Mouse (Mus musculus) intestine, embryonic 14.5 days (tissue): ENCODE results near the gene Efnb3. TPM values are rescaled to one million over a fixed set of nuclear protein-coding genes. Genes with fewer than 3 reads are reported as not detected.
A peak's percentile ranks its signal among the peaks of the same experiment; 100 is the strongest.

Experiments
- ATAC-seq: fragments of 200-750 bp; cut with Nextera tagmentation; replicated peaks from 2 replicates; pipeline ENCODE4 v1.8.0; 2017; ENCODE audit warnings: low read depth, moderate number of reproducible peaks, moderate TSS enrichment, moderate library complexity; ENCODE audit not compliant: low FRiP score, low TSS enrichment
- DNase-seq: peaks from one replicate; pipeline ENCODE4 v3.0.0-alpha.2; 2018; ENCODE audit warnings: low spot score
- H3K27ac ChIP-seq: fragments of 300-500 bp; sonication (generic); 2 replicates; pipeline ENCODE4 v1.5.1; 2014; ENCODE audit warnings: low read depth, mild to moderate bottlenecking, control low read depth
- H3K27me3 ChIP-seq: fragments of 300-500 bp; sonication (generic); replicated peaks from 2 replicates; pipeline ENCODE4 v1.6.1; 2014; ENCODE audit warnings: low read length, control low read depth; ENCODE audit not compliant: control insufficient read depth, insufficient read depth
- H3K36me3 ChIP-seq: fragments of 300-500 bp; sonication (generic); 2 replicates; pipeline ENCODE4 v1.6.1; 2014; ENCODE audit warnings: low read length, control low read depth; ENCODE audit not compliant: control insufficient read depth, insufficient read depth
- H3K4me1 ChIP-seq: fragments of 300-500 bp; sonication (generic); replicated peaks from 2 replicates; pipeline ENCODE4 v1.6.1; 2014; ENCODE audit warnings: low read length, control low read depth, mixed read lengths; ENCODE audit not compliant: control insufficient read depth, insufficient read depth
- H3K4me2 ChIP-seq: fragments of 300-500 bp; sonication (generic); 2 replicates; pipeline ENCODE4 v1.6.1; 2014; ENCODE audit warnings: low read length
- H3K4me3 ChIP-seq: fragments of 300-500 bp; sonication (generic); 2 replicates; pipeline ENCODE4 v1.5.1; 2014; ENCODE audit warnings: low read depth, low read length, control low read depth, mixed read lengths
- H3K9ac ChIP-seq: fragments of 300-500 bp; sonication (generic); 2 replicates; pipeline ENCODE4 v1.6.1; 2014; ENCODE audit warnings: mild to moderate bottlenecking, low read length
- H3K9me3 ChIP-seq: fragments of 300-500 bp; sonication (generic); 2 replicates; pipeline ENCODE4 v1.6.1; 2016; ENCODE audit warnings: low read length, control low read depth; ENCODE audit not compliant: control insufficient read depth
- WGBS: fragments of 180-500 bp; shearing (Covaris S2); extraction: QIAGEN DNeasy Blood & Tissue Kit; methylation state at CpG from one replicate; pipeline ENCODE4 v1.1.7; 2014; 5-methylcytosine and 5-hydroxymethylcytosine counted together
- polyA plus RNA-seq: library from polyadenylated mRNA; unstranded; fragments of >200 nt; fragmentation: Nextera tagmentation; extraction: Ambion mirVana; gene quantifications from 2 replicates; pipeline ENCODE4 v1.2.1, GENCODE M21; 2014

Gene Efnb3
- polyA plus RNA-seq, 1 experiment from 2014 or later = 4.9 TPM

DNA sequence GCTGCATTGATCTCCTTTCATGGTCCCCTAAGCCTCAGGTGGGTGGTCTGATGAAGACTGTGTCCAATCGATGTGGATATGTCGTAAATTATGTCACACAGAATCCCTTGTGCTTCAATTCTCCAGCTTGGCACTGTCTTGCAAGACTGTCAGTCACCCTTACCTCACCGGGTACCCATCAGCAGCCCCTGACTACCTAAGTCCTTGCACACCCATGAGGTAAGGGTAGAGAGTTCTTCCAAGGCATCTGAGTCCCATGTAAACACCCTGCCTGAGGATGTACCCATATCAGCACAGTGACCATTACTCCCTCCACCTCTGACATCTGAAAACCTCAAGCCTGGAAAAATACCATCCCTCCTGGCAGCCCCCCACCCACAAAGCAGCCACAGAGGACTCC lies 44.3 kb upstream of the Efnb3 start:
- ATAC-seq = no peak
- H3K4me1 ChIP-seq = peaks cover 42% of the 10 kb centered on the region

GRCm38 (mm10) chr11:69603516-69603915 lies 43.5 kb upstream of the Efnb3 start:
- Histone ChIP-seq H3K4me3 (no peak overlapping the region), H3K36me3 (no peaks in the 10 kb centered on the region), H3K4me1 (peaks cover 45% of the 10 kb centered on the region), H3K27me3 (0 out of 2 replicates have a peak, but pooled peaks cover 11% of the 10 kb centered on the region), H3K9me3 (no peaks in the 10 kb centered on the region), H3K27ac (no peak overlapping the region), H3K4me2 (no peak overlapping the region), H3K9ac (no peak overlapping the region)
- no peak for ATAC-seq
- DNase-seq = no peak
- WGBS = 80% methylated on average over 8 of the region's 8 CpGs

More for the DNA sequence above, 44.3 kb upstream of the Efnb3 start:
- Histone ChIP-seq H3K4me3 (peak overlapping the region; percentile 59), H3K9me3 (no peaks in the 10 kb centered on the region), H3K36me3 (no peaks in the 10 kb centered on the region), H3K9ac (peak overlapping the region; percentile 53), H3K4me2 (peak overlapping the region; percentile 100), H3K27me3 (0 out of 2 replicates have a peak, but pooled peaks cover 11% of the 10 kb centered on the region), H3K27ac (no peak overlapping the region)
- DNase-seq = no peak
- 59% methylated on average over 3 of the region's 3 CpGs for WGBS

DNA sequence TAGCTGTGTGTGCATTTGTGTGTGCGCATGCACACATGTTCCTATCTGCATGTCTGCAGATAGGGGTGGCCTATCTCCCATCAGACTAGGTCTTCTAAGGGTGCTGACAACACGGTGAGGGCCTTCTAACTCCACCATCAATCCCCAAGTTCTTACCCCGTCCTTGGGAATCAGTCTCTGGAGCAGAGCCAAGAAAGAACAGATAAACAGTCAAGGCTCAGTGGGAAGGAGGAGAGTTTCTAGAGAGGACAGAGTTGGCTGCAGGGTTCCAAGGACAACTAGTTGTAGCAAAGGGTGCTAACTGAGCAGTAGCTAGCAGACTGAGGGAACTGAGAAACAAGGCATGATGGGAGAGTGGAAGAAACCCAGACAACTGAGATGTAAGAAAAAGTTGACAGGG lies 41.8 kb upstream of the Efnb3 start:
- Histone ChIP-seq H3K4me3 (no peak overlapping the region), H3K9ac (no peak overlapping the region), H3K27ac (no peak overlapping the region), H3K9me3 (no peaks in the 10 kb centered on the region), H3K4me1 (peaks cover 45% of the 10 kb centered on the region), H3K36me3 (no peaks in the 10 kb centered on the region), H3K4me2 (no peak overlapping the region), H3K27me3 (0 out of 2 replicates have a peak, but pooled peaks cover 11% of the 10 kb centered on the region)
- 61% methylated on average over 3 of the region's 3 CpGs for WGBS
- DNase-seq = no peak
- ATAC-seq = no peak

- Histone ChIP-seq H3K9ac (no peak overlapping the region), H3K4me2 (peak overlapping the region; percentile 18)
- 10% methylated on average over 6 of the region's 6 CpGs for WGBS
Observed at GRCm38 (mm10) chr11:69600098-69600497, 40.1 kb upstream of the Efnb3 start.

DNA sequence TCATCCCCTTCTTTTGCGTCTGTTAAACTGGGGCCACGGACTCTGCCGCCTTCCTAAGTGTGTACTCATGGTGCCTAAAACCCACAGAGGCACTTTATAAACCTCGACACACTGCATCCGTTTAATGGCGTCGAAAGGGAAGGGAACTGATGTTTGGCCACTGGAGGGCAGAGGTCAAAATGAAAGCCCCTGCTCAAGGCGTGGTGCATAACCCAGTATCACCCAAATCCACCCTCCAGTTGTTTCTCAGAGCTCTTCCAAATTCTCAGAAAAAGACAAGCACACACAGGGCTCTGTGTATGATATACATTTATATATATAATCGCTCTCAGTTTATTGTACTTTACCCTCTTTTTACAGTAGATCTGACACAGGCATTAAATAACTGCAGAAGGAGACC lies 39.4 kb upstream of the Efnb3 start:
- Histone ChIP-seq H3K27ac (peak overlapping the region; percentile 70; the same call in 1 of the 2 replicates), H3K9ac (no peak overlapping the region)

More at GRCm38 (mm10) chr11:69600098-69600497, 40.1 kb upstream of the Efnb3 start:
- H3K4me3 ChIP-seq = no peak overlapping the region
- no peaks in the 10 kb centered on the region for H3K36me3 ChIP-seq
- 0 out of 2 replicates have a peak, but pooled peaks cover 8% of the 10 kb centered on the region for H3K27me3 ChIP-seq
- DNase-seq = peak; percentile 75
- H3K27ac ChIP-seq = peak overlapping the region; percentile 70; the same call in 1 of the 2 replicates
- ATAC-seq = no peak; the same call in 1 of the 2 replicates
- no peaks in the 10 kb centered on the region for H3K9me3 ChIP-seq
- H3K4me1 ChIP-seq = peaks cover 41% of the 10 kb centered on the region

GRCm38 (mm10) chr11:69594853-69595252 lies 34.8 kb upstream of the Efnb3 start:
- ATAC-seq (no peak), DNase-seq (no peak)
- no peak overlapping the region for H3K9ac ChIP-seq
- peaks cover 40% of the 10 kb centered on the region for H3K36me3 ChIP-seq
- H3K9me3 ChIP-seq = no peaks in the 10 kb centered on the region
- 92% methylated on average over 6 of the region's 6 CpGs for WGBS
- no peaks in the 10 kb centered on the region for H3K27me3 ChIP-seq
- H3K4me1 ChIP-seq = peaks cover 8% of the 10 kb centered on the region; the same call in 1 of the 2 replicates
- no peak overlapping the region for H3K4me2 ChIP-seq
- no peak overlapping the region for H3K27ac ChIP-seq
- H3K4me3 ChIP-seq = no peak overlapping the region

More for the DNA sequence above, 39.4 kb upstream of the Efnb3 start:
- H3K4me3 ChIP-seq = no peak overlapping the region
- DNase-seq = no peak
- H3K9me3 ChIP-seq = no peaks in the 10 kb centered on the region
- H3K4me1 ChIP-seq = peaks cover 34% of the 10 kb centered on the region
- H3K27me3 ChIP-seq = 0 out of 2 replicates have a peak, but pooled peaks cover 5% of the 10 kb centered on the region
- 9% methylated on average over 9 of the region's 9 CpGs for WGBS
- peak overlapping the region; percentile 18 for H3K4me2 ChIP-seq
- 0 out of 2 replicates have a peak, but pooled peaks cover 4% of the 10 kb centered on the region for H3K36me3 ChIP-seq
- no peak for ATAC-seq

DNA sequence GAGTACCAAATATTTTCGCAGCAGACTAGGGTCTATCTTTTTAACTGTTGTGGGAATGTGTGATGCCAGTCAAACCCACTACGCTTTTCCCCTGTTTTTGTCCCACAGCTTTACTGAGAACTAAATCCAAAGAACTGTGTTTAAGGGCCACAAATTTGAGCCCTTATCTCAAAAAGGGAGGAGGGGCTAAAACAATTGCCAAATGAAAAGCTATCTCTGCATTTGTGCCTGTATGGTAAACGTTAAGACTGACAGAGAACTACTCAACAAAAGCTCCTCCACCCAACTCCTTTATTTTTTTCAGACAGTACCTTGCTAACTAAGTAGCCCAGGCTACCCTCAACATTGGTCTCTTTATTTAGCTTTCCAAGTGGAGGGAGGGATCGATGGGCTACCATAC lies 32.8 kb upstream of the Efnb3 start:
- no peak overlapping the region for H3K9ac ChIP-seq
- no peaks in the 10 kb centered on the region for H3K4me1 ChIP-seq
- 93% methylated on average over 4 of the region's 4 CpGs for WGBS
- H3K36me3 ChIP-seq = peaks cover 60% of the 10 kb centered on the region
- no peak for ATAC-seq
- no peak overlapping the region for H3K4me2 ChIP-seq
- DNase-seq = no peak
- H3K27me3 ChIP-seq = no peaks in the 10 kb centered on the region
- H3K9me3 ChIP-seq = no peaks in the 10 kb centered on the region
- no peak overlapping the region for H3K4me3 ChIP-seq
- H3K27ac ChIP-seq = no peak overlapping the region

DNA sequence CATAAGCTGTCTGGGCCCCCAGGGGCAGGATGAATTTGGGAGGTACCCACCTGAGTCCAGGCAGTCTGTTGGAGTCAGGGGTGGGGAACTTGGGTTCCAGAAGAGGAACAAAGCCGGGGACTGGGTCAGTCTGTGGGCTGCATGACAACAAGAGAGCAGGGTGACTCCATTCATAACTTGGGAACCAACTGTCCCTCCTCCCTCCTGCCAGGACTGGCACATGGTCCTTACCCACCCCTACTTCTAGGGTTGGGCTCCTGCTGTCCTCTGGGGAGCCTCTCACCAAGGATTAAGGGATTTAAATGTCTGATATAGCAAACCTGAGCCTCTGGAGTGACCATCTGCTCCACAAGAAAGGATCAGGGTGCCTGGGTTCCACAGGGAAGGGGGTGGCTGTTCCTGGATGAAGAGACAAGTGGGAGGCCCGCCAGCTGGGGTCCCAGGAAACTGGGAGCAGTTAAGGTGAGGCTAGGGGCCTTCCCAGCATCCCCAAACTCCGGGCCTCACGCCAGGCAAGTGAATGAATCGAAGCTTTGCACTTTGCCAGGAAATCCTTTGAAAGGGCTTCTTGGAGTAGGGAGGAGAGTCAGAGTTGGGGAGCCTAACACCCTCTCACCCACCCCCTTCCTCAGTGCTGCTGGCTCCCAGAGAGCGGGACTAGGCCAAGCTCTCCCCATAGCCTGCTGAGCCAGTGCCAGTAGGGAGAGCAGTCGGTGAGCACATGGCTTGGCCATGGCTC lies 32.1 kb upstream of the Efnb3 start:
- WGBS = 84% methylated on average over 7 of the region's 7 CpGs
- no peak for DNase-seq
- ATAC-seq = no peak
- Histone ChIP-seq H3K4me1 (no peaks in the 10 kb centered on the region), H3K4me3 (no peak overlapping the region), H3K4me2 (no peak overlapping the region), H3K9me3 (no peaks in the 10 kb centered on the region), H3K27ac (no peak overlapping the region), H3K36me3 (peaks cover 68% of the 10 kb centered on the region), H3K27me3 (no peaks in the 10 kb centered on the region), H3K9ac (no peak overlapping the region)

DNA sequence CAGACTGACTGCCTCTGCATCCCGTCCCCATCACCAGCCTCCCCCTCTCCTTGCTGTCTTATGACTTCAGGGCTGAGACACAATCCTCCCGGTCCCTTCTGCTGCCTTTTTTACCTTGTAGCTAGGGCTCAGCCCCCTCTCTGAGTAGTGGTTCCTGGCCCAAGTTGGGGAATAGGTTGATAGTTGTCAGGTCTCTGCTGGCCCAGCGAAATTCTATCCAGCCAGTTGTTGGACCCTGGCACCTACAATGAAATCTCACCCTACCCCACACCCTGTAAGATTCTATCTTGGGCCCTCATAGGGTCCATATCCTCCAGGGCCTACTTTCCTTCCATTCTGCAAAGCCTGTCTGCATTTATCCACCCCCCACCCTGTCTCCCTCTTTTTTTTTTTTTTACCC lies 31.4 kb upstream of the Efnb3 start:
- Histone ChIP-seq H3K27me3 (no peaks in the 10 kb centered on the region), H3K4me1 (no peaks in the 10 kb centered on the region), H3K27ac (no peak overlapping the region), H3K4me2 (no peak overlapping the region), H3K9ac (no peak overlapping the region), H3K4me3 (no peak overlapping the region), H3K9me3 (no peaks in the 10 kb centered on the region), H3K36me3 (peaks cover 74% of the 10 kb centered on the region)
- WGBS = 92% methylated on average over 3 of the region's 3 CpGs
- no peak for ATAC-seq
- no peak for DNase-seq
